In genomic region chr9:106394649-106395602, GRCm38 (mm10) we compare ENCODE assay signal across 8 mouse cellular contexts. TPM values are rescaled to one million over a fixed set of nuclear protein-coding genes. Genes with fewer than 3 reads are reported as not detected.
A peak's percentile ranks its signal among the peaks of the same experiment; 100 is the strongest.
DNase-seq lines count a peak whose midpoint lies in the region; ATAC-seq and TF ChIP-seq lines count a peak whose summit lies in the region.

No protein-coding gene starts in this region.

- DNase-seq in heart, adult 18-20 months: no peak
- peak; percentile 56 for DNase-seq in thymus, postnatal 4 days
- DNase-seq in urinary bladder, postnatal 36 days (ENCODE audit: low spot score in 2 of 2): no peak
- DNase-seq in gastrocnemius, postnatal 10 days: no peak

- H3K4me1 ChIP-seq in heart, embryonic 15.5 days (replicated peaks): peaks cover 47% of the 10 kb centered on the region
- H3K4me1 ChIP-seq in cortical plate, adult 2 months (ENCODE audit: control insufficient read depth, insufficient read depth, low read length): peaks cover 3% of the 10 kb centered on the region; the same call in 1 of the 2 replicates
- peaks cover 18% of the 10 kb centered on the region for H3K4me1 ChIP-seq in intestine, embryonic 16.5 days (ENCODE audit: control insufficient read depth, insufficient read depth, low read length)

- no peaks in the 10 kb centered on the region for H3K9me3 ChIP-seq in heart, embryonic 15.5 days (replicated peaks)
- H3K9me3 ChIP-seq in intestine, embryonic 16.5 days (ENCODE audit: control insufficient read depth, low read length): no peaks in the 10 kb centered on the region

- TF ChIP-seq POLR2A in cortical plate, adult 2 months (IDR thresholded peaks at IDR 0.05; ENCODE audit: extremely low read depth, insufficient read depth, low read length): no peak

- no peak overlapping the region for H3K27ac ChIP-seq in heart, embryonic 15.5 days
- no peak overlapping the region for H3K27ac ChIP-seq in cortical plate, adult 2 months (ENCODE audit: insufficient read depth, low read length)
- no peak overlapping the region for H3K27ac ChIP-seq in intestine, embryonic 16.5 days (ENCODE audit: low read length)

- H3K36me3 ChIP-seq in heart, embryonic 15.5 days: no peaks in the 10 kb centered on the region
- H3K36me3 ChIP-seq in intestine, embryonic 16.5 days (ENCODE audit: control insufficient read depth, insufficient read depth, low read length): no peaks in the 10 kb centered on the region

- 50% methylated on average over 11 of the region's 11 CpGs for WGBS in heart, embryonic 15.5 days
- WGBS in intestine, embryonic 16.5 days: 48% methylated on average over 11 of the region's 11 CpGs

- no peak overlapping the region for H3K4me3 ChIP-seq in heart, embryonic 15.5 days
- no peak overlapping the region for H3K4me3 ChIP-seq in cortical plate, adult 2 months (ENCODE audit: insufficient read depth, low read length)
- H3K4me3 ChIP-seq in intestine, embryonic 16.5 days (ENCODE audit: low read length): no peak overlapping the region

- H3K9ac ChIP-seq in heart, embryonic 15.5 days: no peak overlapping the region
- H3K9ac ChIP-seq in intestine, embryonic 16.5 days (ENCODE audit: low read depth, low read length): peak overlapping the region; percentile 27; the same call in 1 of the 2 replicates

- no peak overlapping the region for H3K4me2 ChIP-seq in heart, embryonic 15.5 days
- no peak overlapping the region for H3K4me2 ChIP-seq in intestine, embryonic 16.5 days (ENCODE audit: low read depth, low read length)

- ATAC-seq in heart, embryonic 15.5 days (replicated peaks; ENCODE audit: insufficient number of reproducible peaks, insufficient read depth, low FRiP score, low read depth): peak; percentile 66
- ATAC-seq in intestine, embryonic 16.5 days: no peak
- ATAC-seq in megakaryocyte progenitor cell, adult 5-6 weeks (replicated peaks; ENCODE audit: poor library complexity): peak; percentile 75

- 0 out of 2 replicates have a peak, but pooled peaks have one; percentile 37 for TF ChIP-seq CTCF in cortical plate, adult 2 months (IDR thresholded peaks at IDR 0.05; ENCODE audit: extremely low read depth, insufficient read depth, low read length)

- H3K27me3 ChIP-seq in heart, embryonic 15.5 days: no peaks in the 10 kb centered on the region
- H3K27me3 ChIP-seq in intestine, embryonic 16.5 days (replicated peaks; ENCODE audit: control insufficient read depth, insufficient read depth, low read length): no peaks in the 10 kb centered on the region

RNA-seq across cellular contexts. Expression of gene Dusp7, which starts 26.5 kb away (rescaled TPM):
- polyA plus RNA-seq in heart, embryonic 15.5 days (2015; fragmentation: Nextera tagmentation; extraction: Ambion mirVana): 8.9 and 13.8 TPM in 2 replicates
- total RNA-seq in heart, adult 18-20 months (2021): 10 to 100 TPM; 45.5 to 46.2 TPM
- 128 and 130 TPM in 2 replicates for polyA plus RNA-seq in cortical plate, adult 2 months (2012; rRNA removed)
- polyA plus RNA-seq in intestine, embryonic 16.5 days (2015; fragmentation: Nextera tagmentation; extraction: Ambion mirVana): 4.8 and 6.3 TPM in 2 replicates
- 31.6 and 41.9 TPM in 2 replicates for total RNA-seq in megakaryocyte progenitor cell, adult 5-6 weeks (2015)
- 10.8 and 15.0 TPM in 2 replicates for total RNA-seq in megakaryocyte progenitor cell, adult 5-6 weeks (2017)
- 10 to 100 TPM; 16.0 to 19.9 TPM for total RNA-seq in gastrocnemius, postnatal 10 days (2021)

RNA-seq across cellular contexts. Expression of gene Rpl29, which starts 34.3 kb away (rescaled TPM):
- polyA plus RNA-seq in heart, embryonic 15.5 days (2015; fragmentation: Nextera tagmentation; extraction: Ambion mirVana): 532 and 533 TPM in 2 replicates
- 100 to 1,000 TPM; 272 to 273 TPM for total RNA-seq in heart, adult 18-20 months (2021)
- polyA plus RNA-seq in cortical plate, adult 2 months (2012; rRNA removed): 666 and 719 TPM in 2 replicates
- 866 and 931 TPM in 2 replicates for polyA plus RNA-seq in intestine, embryonic 16.5 days (2015; fragmentation: Nextera tagmentation; extraction: Ambion mirVana)
- 3,403 and 3,618 TPM in 2 replicates for total RNA-seq in megakaryocyte progenitor cell, adult 5-6 weeks (2015)
- total RNA-seq in megakaryocyte progenitor cell, adult 5-6 weeks (2017): 1,606 and 1,752 TPM in 2 replicates
- 100 to 1,000 TPM; 456 to 462 TPM for total RNA-seq in gastrocnemius, postnatal 10 days (2021)

RNA-seq across cellular contexts. Expression of gene Acy1, which starts 43.2 kb away (rescaled TPM):
- polyA plus RNA-seq in heart, embryonic 15.5 days (2015; fragmentation: Nextera tagmentation; extraction: Ambion mirVana): 25.1 and 28.6 TPM in 2 replicates
- 10 to 100 TPM; 26.1 to 26.8 TPM for total RNA-seq in heart, adult 18-20 months (2021)
- 10.7 and 12.1 TPM in 2 replicates for polyA plus RNA-seq in cortical plate, adult 2 months (2012; rRNA removed)
- 59.8 and 59.9 TPM in 2 replicates for polyA plus RNA-seq in intestine, embryonic 16.5 days (2015; fragmentation: Nextera tagmentation; extraction: Ambion mirVana)
- 13.7 TPM in 2 replicates for total RNA-seq in megakaryocyte progenitor cell, adult 5-6 weeks (2015)
- 27.2 and 31.3 TPM in 2 replicates for total RNA-seq in megakaryocyte progenitor cell, adult 5-6 weeks (2017)
- total RNA-seq in gastrocnemius, postnatal 10 days (2021): 10 to 100 TPM; 12.3 to 12.5 TPM

RNA-seq across cellular contexts. Expression of gene Abhd14b, which starts 52.3 kb away (rescaled TPM):
- 7.0 and 11.0 TPM in 2 replicates for polyA plus RNA-seq in heart, embryonic 15.5 days (2015; fragmentation: Nextera tagmentation; extraction: Ambion mirVana)
- total RNA-seq in heart, adult 18-20 months (2021): 1 to 10 TPM; 8.5 to 8.6 TPM
- 37.9 and 42.8 TPM in 2 replicates for polyA plus RNA-seq in cortical plate, adult 2 months (2012; rRNA removed)
- polyA plus RNA-seq in intestine, embryonic 16.5 days (2015; fragmentation: Nextera tagmentation; extraction: Ambion mirVana): 34.3 and 34.4 TPM in 2 replicates
- total RNA-seq in megakaryocyte progenitor cell, adult 5-6 weeks (2015): 15.8 and 19.1 TPM in 2 replicates
- 8.4 and 11.7 TPM in 2 replicates for total RNA-seq in megakaryocyte progenitor cell, adult 5-6 weeks (2017)
- total RNA-seq in gastrocnemius, postnatal 10 days (2021): 1 to 10 TPM; 6.3 to 7.5 TPM

RNA-seq across cellular contexts. Expression of gene Abhd14a, which starts 52.6 kb away (rescaled TPM):
- 50.5 and 54.2 TPM in 2 replicates for polyA plus RNA-seq in heart, embryonic 15.5 days (2015; fragmentation: Nextera tagmentation; extraction: Ambion mirVana)
- total RNA-seq in heart, adult 18-20 months (2021): 10 to 100 TPM; 19.0 to 19.6 TPM
- 88.0 and 94.9 TPM in 2 replicates for polyA plus RNA-seq in cortical plate, adult 2 months (2012; rRNA removed)
- 50.2 and 52.0 TPM in 2 replicates for polyA plus RNA-seq in intestine, embryonic 16.5 days (2015; fragmentation: Nextera tagmentation; extraction: Ambion mirVana)
- 21.3 and 23.4 TPM in 2 replicates for total RNA-seq in megakaryocyte progenitor cell, adult 5-6 weeks (2015)
- 27.3 and 30.2 TPM in 2 replicates for total RNA-seq in megakaryocyte progenitor cell, adult 5-6 weeks (2017)
- 10 to 100 TPM; 13.5 to 15.3 TPM for total RNA-seq in gastrocnemius, postnatal 10 days (2021)
